Mouse (Mus musculus): ENCODE data around the gene Hic2.

Gene Hic2

DNA sequence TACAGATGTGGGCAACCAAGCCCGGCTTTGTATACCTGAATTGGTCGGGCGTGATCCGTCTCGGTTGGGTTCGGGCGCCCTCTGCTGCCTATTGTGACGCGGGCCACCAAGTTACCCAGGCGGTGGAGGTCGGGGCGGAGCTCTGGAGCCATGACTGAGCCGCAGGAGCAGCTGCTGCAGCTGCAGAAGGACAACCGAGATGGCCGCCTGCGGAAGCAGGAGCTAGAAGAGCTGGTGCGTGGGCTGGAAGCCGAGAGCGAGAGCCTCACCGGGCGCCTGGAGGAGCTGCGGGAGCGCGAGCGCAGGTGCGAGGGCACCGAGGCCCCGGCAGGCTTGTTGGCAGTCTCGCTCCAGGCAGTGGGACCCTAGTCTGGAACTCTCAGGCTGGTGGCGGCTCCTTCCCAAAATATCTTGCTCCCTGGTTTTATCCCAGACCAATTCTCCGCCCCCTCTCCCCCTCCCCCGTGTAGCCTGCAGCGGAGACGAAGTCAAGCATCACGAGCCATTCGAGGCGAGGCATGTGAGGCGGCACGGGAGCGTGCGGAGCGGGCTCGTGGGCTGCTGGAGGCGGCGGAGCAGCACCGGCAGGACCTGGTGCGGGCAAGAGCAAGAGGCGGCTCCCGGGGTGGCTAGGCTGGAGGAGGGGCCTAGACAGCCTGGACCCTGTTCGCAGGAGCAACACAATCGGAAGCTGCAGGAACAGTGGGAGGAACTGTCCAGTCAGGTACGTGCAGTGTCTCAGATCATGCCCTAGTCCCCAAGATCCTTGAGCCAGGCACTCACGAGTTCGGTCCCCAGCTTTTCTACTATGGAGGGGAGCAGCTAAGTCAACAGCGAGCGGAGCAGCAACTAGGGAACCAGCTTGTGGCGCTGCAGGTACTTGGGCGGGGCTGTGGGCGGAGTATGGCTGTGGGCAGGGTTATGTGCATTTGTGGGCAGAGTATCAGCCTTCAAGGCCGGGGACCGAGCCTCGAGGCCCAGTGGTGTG, 43.1 kb downstream of the Hic2 start:
- peak; percentile 96 for DNase-seq (ENCODE audit: low spot score)

DNA sequence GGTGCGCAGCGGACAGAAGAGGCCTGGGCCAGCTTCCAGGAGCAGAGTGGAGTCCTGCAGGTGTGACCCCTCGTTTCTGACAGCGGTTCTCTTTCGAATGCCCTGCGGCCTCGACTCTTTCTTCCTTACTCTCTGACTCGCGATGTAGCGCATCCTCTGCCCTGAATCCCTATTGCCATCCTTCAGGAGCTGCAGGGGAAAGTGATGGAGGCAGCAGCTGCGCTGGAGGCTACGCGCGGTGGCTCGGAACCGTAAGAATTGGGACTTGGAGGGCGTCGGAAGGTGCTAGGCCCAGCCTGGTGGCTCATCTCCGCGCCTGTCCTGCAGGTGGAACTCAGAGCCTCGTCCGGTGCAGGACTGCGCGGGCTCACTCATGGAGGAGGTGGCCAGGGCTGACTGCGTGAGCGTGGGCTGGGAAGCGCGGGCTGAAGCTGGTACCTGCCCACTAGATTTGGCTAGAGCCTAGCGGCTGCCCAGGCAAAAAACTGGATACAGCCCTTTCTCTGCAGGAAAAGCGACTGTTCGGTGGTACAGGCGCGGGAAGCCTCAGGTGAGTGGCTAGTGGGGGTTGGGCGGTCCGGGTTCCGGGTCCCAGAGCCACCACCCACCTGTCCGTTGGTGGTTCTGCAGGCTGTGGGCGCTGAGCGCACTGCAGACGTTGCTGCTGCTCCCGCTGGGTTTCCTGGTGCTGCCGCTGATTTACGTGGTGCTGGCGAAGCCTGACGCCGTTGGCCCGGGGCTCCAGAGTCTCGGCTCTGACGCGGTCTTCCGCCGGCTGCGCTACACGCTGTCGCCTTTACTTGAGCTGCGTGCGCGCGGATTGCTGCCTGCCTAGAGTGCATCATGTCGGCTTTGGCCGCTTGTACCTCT, 44.2 kb downstream of the Hic2 start:
- DNase-seq (ENCODE audit: low spot score), result peak; percentile 53

DNA sequence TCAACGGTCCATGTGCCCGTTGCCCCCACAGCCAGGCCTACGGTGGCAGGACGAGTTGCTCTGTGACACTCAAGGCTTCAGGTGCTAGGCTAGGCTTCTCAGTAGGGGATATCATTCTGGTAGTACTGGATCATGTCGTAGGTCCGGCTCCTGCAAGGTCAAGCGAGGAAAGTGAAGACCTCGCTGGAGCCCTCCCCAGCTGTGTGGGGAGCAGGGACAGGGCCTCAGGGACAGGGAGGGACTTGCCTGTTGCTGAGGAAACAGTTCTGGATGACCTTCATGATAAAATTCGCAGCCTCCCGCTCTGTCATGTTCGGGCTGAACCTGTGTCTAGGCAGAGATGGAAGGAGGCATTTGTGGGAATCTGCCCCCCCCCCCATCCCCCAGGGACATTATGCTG, 47.1 kb downstream of the Hic2 start:
- DNase-seq (ENCODE audit: low spot score), result no peak

DNA sequence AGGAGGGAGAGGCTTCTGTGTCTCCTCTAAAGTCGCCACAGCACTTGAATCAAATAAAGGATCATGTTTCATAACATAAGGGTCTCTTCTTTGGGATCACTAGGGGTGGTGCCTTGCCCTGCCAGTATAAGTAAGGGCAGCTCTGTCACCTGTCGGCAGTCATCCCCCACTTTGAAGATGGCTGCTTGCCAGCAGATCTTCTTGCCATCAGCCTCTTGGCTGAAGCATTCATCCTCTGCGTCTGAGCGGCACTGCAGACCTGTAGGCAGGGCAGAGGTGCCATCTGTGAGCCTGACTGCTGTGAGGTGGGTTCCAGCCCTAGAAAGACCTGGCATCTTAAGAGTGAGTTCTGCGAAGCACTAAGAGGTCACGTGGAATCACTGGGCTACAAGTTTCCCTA, 49.8 kb downstream of the Hic2 start:
- no peak for DNase-seq (ENCODE audit: low spot score)

DNA sequence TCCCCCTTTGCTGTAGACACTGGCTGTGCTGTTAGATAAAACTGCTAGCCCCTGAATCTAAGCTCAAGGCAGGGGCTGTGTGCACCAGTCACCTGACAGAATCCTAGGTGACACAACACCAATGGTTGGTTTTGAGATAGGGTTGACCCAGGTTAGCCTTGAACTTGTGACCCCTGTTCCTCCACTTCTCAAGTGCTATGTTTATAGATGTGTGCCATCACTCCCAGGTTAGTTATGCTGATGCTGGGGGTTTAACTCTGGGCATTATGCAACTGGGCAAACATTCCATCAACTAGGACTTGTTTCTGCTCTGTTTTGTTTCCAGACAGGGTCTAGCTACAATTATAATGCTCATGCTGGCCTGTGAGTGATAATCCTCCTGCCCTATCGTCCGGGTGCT, 53.7 kb downstream of the Hic2 start:
- DNase-seq (ENCODE audit: low spot score), result no peak

DNA sequence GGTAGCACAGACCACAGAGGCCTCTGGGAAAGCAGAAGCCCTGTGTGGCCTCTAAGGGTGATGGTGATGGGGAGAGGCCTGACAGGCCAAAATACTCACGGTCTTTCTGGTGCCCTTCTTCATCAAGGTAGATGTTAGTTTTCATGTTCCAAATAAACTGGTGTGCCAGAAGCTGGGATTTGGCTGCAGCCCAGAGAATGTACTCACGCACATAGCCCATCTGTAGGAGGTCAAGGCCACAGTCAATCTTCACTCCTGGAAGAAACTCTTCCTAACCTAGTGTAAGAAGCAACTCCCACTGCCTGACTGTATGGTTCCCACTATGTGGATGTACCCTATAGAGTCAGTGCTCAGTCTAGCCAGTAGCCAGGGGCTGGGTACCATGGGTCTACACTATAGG, 57.6 kb downstream of the Hic2 start:
- DNase-seq (ENCODE audit: low spot score), result no peak

DNA sequence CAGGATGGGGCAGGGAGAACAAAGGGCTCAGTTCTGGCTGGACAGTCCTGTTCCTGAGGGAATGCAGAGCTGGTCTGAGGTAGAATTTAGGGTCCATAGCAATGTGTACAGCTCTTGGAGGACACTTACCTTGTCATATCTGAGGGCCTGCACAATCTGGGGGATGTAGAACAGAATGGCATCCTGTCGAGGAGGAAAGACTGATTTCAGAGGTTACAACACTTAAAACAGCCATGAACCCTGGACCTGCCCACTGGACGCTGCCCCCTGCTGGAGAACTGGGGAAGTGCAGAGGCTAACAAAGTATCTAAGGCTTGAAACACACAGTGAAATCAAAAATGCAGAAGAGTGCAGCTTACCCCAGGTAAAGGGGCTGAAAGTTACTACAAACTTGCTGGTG, 59.4 kb downstream of the Hic2 start:
- peak; percentile 88 for DNase-seq (ENCODE audit: low spot score)

DNA sequence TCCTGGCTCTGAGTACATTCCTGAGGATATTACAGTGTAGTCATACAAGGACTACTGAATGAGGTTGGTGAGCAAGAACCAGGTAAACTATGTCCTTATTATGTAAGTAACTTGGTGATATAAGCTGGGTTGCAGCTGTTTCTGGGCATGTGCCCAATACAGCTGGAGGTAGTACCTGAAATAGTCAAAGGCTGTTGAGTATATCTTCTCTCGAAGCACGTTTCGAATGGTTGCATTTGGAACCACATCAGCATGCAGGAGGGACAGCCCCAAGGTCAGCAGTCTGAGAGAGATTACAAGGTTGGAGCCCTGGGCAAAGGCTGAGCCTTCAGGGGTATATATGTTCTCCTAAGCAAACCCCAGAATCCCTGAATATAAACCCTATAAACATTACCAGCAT, 67.4 kb downstream of the Hic2 start:
- no peak for DNase-seq (ENCODE audit: low spot score)

DNA sequence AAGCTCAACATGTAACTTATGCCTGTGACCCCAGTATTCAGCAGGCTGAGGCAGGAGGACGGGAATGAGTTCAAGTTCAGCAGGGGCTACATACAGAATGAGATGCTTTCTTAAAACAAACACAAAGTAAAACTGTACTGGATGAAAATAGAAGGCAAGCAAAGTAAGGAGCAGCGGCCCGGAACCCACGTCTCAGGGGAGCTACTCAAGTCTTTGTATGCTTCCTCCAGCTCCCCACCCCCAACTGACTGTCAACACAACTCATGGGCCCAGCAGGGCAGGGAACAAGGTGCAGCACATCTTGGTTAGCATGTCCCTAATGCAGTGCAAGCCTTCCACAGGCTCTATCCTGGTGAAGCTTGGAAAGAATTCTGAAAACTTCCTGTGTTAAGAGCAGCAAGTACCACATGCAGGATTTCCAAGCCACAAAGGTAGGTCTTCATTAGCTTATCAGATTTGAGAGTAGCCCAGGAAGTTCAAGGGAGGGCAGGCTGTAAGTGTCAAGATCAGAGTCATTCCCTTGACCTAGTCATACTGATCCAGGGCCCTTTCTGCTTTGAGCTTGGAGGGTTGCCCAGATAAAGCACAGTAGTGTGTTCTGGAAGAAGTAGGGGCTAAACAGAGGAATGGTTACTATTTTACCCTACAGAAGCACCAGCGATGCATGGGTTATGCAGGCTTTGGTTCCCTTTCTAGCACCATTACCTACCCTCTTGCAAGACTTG, 70.3 kb downstream of the Hic2 start:
- DNase-seq (ENCODE audit: low spot score), result no peak

DNA sequence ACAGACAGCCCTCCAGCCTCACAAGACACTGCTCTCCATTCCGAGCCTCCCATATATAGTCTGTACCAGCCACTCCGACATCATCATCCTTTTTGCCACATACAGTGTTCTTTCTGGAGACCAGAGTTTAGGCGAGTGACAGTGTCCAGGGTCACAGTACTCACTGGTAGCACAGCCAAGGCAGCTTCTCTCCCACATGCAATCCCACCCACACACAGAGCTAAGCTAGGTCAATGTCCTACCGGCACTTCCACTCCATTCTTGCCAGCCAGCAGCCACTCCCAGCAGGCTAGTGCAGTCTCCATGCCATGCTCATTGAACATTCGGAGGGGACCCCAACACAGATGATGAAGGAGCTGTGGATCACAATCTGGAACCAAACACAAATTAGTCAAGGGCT, 74.1 kb downstream of the Hic2 start:
- DNase-seq (ENCODE audit: low spot score), result no peak

DNA sequence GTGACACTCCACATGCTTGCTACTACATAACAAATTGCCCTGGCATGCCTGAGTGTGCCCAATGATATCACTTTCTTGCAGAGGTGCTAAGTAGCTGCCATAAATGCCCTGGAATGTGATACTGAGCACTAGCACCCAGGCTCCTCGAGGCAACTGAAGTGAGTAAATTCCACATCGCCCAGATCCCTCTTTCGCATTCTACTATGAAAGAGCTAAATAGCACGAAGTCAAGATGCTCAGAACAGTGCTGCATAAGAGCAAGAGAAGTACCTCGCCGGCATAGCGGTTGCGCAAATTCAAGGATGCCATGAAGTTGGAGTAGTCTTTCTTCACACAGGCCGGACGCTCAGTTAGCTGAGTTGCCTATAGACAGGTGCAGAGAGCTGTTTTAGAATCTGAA, 75.7 kb downstream of the Hic2 start:
- no peak for DNase-seq (ENCODE audit: low spot score)

DNA sequence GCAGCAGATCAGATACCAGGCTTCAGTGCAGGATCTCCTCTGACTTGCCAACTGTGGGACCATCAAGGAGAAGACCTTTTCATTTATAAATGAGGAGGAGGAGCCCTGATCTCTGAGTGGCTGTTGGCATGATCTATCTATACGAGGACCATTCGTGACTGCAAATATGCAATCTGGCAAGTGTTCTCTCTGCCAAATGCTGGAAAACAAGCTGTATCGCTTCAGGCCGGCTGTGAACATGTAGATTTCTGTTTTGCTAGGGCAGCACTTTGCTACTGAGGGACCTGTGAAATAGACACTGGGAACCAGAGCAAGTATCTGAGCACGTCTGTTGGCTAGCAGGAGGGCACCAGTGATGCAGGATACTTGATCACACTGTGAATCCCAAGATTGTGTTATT, 79.2 kb downstream of the Hic2 start:
- DNase-seq (ENCODE audit: low spot score), result no peak

Measured in testis, postnatal 10 days (tissue).